Mouse (Mus musculus) G1E (cell line): ENCODE measurements at regions not wholly inside any gene's neighbourhood (a gene's known extent, or its start where the extent isn't known, plus 50 kb on each side); places are given as distances from the start of the nearest gene placed in this dataset.
A peak's percentile ranks its signal among the peaks of the same experiment; 100 is the strongest.

ENCODE experiments used
- ATAC-seq: 2 replicates; pipeline ENCODE4 v1.8.0; 2016; ENCODE audit warnings: mild to moderate bottlenecking; ENCODE audit not compliant: insufficient number of reproducible peaks, poor library complexity, low FRiP score, severe bottlenecking; ENCODE audit errors: extremely low read depth
- DNase-seq: peaks from one replicate; pipeline ENCODE4 v3.0.0; 2012; ENCODE audit warnings: low spot score
- H3K27me3 ChIP-seq: 2 replicates; pipeline ENCODE4 v1.6.1; 2012; ENCODE audit warnings: mild to moderate bottlenecking, low read length, inconsistent platforms; ENCODE audit not compliant: insufficient read depth
- H3K36me3 ChIP-seq: replicated peaks from 2 replicates; pipeline ENCODE3; 2012; ENCODE audit warnings: mild to moderate bottlenecking, inconsistent platforms
- H3K4me1 ChIP-seq: 2 replicates; pipeline ENCODE4 v1.6.1; 2012; ENCODE audit warnings: low read depth, low read length, inconsistent platforms, mixed read lengths; ENCODE audit not compliant: insufficient read depth
- H3K4me3 ChIP-seq: 2 replicates; pipeline ENCODE4 v1.5.1; 2012; ENCODE audit warnings: low read depth, mild to moderate bottlenecking, inconsistent platforms, low read length, moderate library complexity, mixed read lengths
- H3K9me3 ChIP-seq: replicated peaks from 2 replicates; pipeline ENCODE4 v1.6.1; 2012; ENCODE audit warnings: inconsistent platforms
- CTCF ChIP-seq: IDR thresholded peaks from 2 replicates; pipeline ENCODE4 v1.5.1; 2012; ENCODE audit warnings: low read depth, low read length, inconsistent platforms, mixed read lengths
- GATA1 ChIP-seq: IDR thresholded peaks from 2 replicates; pipeline ENCODE4 v1.6.1; 2012; ENCODE audit warnings: borderline replicate concordance, low read length, inconsistent platforms, mixed read lengths
- GATA2 ChIP-seq: IDR thresholded peaks from 2 replicates; pipeline ENCODE4 v1.6.1; 2012; ENCODE audit warnings: low read depth, low read length, inconsistent platforms, borderline replicate concordance
- POLR2AphosphoS5 ChIP-seq: IDR thresholded peaks from 2 replicates; pipeline ENCODE4 v1.6.1; 2012; ENCODE audit warnings: low read depth, low read length, inconsistent platforms; ENCODE audit not compliant: insufficient replicate concordance
- TAL1 ChIP-seq: conservative IDR thresholded peaks from 2 replicates; pipeline ENCODE4 v1.6.1; 2012; ENCODE audit warnings: low read depth, low read length, inconsistent platforms, mixed read lengths

DNA sequence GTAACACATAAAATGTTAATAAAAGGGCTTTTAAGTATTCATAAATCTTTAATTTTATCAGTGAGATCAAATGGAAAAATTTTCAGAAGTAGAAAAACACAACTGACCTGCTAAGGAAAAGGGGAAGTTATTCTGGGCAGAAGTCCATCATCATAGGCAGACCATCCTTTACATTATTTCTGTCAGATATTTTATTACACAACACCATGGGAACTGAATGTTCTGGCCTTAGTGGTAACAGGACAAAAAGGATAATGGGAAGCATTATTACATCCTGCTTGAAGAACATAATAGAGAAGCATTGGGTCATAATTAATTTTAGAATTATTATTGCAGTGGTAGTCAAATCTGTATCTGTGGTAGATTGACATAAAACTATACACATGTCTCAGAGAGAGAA is 603.5 kb upstream of the Gje1 start:
- H3K4me3 ChIP-seq, result no peak overlapping the region
- H3K9me3 ChIP-seq, result no peaks in the 10 kb centered on the region
- H3K36me3 ChIP-seq, result no peaks in the 10 kb centered on the region
- ATAC-seq (no peak), DNase-seq (no peak)
- no peaks in the 10 kb centered on the region for H3K4me1 ChIP-seq
- no peaks in the 10 kb centered on the region for H3K27me3 ChIP-seq
- no peak for TF ChIP-seq CTCF
- no peak for TF ChIP-seq POLR2AphosphoS5

DNA sequence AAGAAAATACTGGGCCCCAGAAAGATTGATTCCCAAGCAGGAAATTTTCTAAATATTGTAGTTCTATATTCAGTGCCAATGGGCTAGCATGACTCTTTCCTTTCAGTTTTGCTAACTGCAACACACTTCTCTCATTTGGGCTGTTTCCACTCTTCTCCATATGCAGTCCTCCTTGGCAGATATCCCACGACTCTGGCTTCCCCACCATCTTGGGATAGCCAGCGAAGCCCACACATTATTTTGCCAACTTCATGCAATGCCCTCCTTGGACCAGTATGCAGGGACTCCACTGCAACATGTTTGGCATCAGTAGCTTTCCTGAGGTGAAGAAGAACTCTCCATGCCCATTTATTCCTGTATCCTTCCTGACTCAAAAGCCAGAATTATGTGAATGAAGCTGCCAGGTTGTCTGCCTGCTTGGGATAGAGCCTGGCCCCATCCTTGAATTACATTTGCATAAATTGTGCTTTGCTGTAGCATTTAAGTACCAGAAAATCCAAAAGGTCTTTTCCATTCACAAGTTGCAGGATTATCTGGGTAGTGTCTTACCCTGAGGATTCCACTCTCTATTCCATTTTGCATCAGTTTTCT is 599.1 kb upstream of the Gje1 start:
- Histone ChIP-seq H3K9me3 (no peaks in the 10 kb centered on the region), H3K27me3 (no peaks in the 10 kb centered on the region), H3K36me3 (no peaks in the 10 kb centered on the region), H3K4me1 (no peaks in the 10 kb centered on the region), H3K4me3 (no peak overlapping the region)
- no peak for DNase-seq
- no peak for ATAC-seq
- TF ChIP-seq TAL1 (no peak), GATA1 (no peak), CTCF (no peak), POLR2AphosphoS5 (no peak), GATA2 (no peak)

DNA sequence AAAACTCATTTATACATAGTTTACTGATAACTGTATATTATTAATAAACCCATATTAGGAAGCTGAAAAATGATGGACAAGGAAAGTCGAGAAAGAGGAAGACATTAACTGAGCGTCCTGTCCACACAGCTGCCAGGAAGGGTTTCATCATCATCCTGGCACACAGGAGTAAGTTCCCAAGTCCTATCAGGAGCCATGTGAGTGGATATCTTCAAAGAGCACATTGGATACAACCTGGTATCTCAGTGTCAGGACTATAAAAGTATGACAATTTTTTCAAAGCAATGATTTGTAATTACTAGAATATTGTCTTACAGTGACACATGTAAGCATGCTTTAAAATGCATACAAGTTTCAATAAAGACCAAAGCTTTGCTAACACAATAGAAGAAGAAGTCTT is 592.6 kb upstream of the Gje1 start:
- DNase-seq (no peak), ATAC-seq (no peak)
- no peaks in the 10 kb centered on the region for H3K36me3 ChIP-seq
- no peak overlapping the region for H3K4me3 ChIP-seq
- no peak for TF ChIP-seq GATA1
- no peak for TF ChIP-seq GATA2
- TF ChIP-seq CTCF, result no peak
- no peak for TF ChIP-seq TAL1
- TF ChIP-seq POLR2AphosphoS5, result no peak
- H3K4me1 ChIP-seq, result no peaks in the 10 kb centered on the region
- no peaks in the 10 kb centered on the region for H3K9me3 ChIP-seq
- no peaks in the 10 kb centered on the region for H3K27me3 ChIP-seq

DNA sequence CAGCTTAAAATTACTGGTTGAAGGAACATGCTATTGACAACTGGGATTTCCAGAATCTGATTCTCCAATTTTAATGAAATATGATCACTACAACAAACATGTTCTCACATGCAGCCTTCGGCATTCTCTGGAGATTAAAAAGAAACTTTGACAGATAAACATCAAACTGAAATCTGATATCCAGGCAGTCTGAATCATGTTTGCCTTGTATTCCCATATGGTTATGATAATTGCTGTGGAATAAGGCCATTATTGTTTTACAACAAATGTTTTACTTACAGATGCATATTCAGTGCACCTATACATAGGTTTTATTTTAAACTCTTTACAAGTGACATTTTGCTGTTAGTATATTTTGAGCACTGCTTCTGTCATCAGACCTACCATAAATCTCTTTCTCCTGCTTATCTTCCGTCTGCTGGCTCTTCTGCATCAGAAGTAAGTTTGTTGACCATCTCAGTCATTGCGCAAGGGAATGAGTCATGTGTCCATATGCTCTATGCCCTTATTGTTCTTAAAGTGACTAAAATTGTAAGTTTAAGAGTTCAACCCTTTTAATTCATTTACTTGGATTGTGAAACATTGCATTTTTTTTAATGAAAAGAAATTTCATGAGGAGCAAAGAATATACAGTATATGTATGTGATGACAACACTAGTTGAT is 587.9 kb upstream of the Gje1 start:
- Histone ChIP-seq H3K27me3 (no peaks in the 10 kb centered on the region), H3K9me3 (no peaks in the 10 kb centered on the region), H3K36me3 (no peaks in the 10 kb centered on the region), H3K4me1 (no peaks in the 10 kb centered on the region), H3K4me3 (no peak overlapping the region)
- TF ChIP-seq GATA2 (no peak), CTCF (no peak), TAL1 (no peak)
- no peak for DNase-seq
- ATAC-seq, result no peak

DNA sequence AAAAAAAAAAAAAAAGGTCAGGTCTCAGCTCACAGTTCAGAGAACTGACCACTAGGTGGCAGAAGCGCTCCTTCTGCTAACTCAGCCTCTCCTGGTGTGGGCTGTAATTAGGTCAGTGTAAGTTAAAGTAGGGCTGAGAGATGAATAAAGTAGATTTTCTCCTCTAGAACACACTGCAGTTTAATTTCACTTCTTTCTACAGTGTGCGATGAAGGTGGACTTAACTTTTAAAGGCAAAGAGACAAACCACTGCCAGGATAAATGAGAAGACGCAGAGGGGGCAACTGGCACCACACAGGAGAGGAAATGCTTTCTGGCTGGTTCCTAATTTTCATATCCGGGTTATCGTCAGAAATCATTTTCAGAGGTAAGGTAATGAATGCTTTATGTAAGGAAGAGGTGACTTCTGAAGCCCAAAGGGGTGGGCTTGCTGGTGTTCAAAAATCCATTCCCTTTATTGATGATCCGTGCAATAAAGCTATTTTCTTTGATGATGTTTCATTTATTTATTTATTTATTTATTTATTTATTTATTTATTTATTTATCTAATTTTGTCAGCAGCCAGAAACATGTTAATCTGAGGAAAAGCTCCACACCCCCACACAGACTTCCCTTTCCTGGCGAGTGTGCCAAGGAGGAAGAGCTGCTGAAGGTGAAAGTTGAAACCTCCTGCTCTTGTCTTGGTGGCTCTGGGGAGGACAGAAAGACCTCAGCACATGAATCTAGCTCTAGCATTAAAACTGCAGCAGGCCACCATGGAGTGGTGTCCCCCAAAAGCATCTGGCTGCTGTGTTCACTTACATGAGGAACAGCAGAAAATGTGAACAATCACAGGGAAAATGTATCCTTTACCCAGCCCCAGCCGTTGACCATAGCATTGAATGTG is 582.4 kb upstream of the Gje1 start:
- ATAC-seq (peak; percentile 57), DNase-seq (peak; percentile 1)
- H3K36me3 ChIP-seq, result no peaks in the 10 kb centered on the region
- TF ChIP-seq CTCF (peak; percentile 42; the same call in 1 of the 2 replicates), GATA1 (no peak)
- no peak overlapping the region for H3K4me3 ChIP-seq
- H3K4me1 ChIP-seq, result no peaks in the 10 kb centered on the region
- no peaks in the 10 kb centered on the region for H3K27me3 ChIP-seq
- no peaks in the 10 kb centered on the region for H3K9me3 ChIP-seq

DNA sequence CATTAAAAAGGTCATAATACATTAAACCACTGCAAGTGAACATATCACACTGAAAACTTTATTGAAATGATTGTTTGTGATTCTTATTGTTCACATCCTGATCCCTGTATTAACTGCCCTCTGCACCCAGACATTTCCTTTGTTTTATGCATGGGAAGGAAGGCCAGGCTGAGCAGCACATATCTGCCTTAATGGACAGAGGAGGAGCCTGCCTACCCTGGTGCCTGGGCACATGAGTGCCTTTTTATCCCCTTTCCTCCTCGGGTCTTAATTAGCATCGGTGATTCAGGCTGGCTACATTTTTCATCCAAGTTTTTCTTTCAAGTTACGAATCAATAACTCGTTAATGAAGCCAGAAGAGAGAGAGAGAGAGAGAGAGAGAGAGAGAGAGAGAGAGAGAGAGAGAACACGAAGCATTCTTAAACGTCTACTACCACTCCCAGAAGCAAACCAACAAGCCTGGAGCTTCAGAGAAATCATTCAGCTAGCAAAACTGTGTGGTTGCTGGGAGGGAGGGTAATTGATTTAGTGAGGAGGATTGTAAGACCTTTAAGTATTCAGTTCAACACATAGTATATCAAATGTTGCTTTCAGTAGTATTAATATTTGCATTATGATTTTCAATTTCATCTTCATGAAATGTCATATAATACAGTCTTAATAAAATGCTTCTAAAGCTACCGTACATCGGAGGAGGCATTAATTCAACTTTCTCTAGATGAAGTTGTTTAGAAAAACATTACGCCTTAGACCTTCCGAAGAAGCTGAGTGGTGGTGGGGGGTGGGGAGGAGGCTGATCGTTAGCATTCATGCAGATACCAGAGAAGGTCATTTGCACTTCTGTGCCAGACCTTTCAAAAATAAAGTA is 581.6 kb upstream of the Gje1 start:
- TF ChIP-seq POLR2AphosphoS5 (no peak), GATA1 (no peak), GATA2 (no peak), TAL1 (no peak), CTCF (no peak)
- no peak for ATAC-seq
- Histone ChIP-seq H3K4me1 (no peaks in the 10 kb centered on the region), H3K36me3 (no peaks in the 10 kb centered on the region), H3K27me3 (no peaks in the 10 kb centered on the region), H3K9me3 (no peaks in the 10 kb centered on the region), H3K4me3 (no peak overlapping the region)
- DNase-seq, result no peak
